Mouse (Mus musculus) G1E-ER4 (cell line): ENCODE results near the gene Arhgef10l. TPM values are rescaled to one million over a fixed set of nuclear protein-coding genes. Genes with fewer than 3 reads are reported as not detected.

Experiments
- GATA1 ChIP-seq: IDR thresholded peaks from one replicate; pipeline ENCODE4 v1.8.0; 2012; ENCODE audit warnings: low read length, inconsistent platforms
- polyA plus RNA-seq: library from polyadenylated mRNA; stranded (reverse); fragments of >175 nt; gene quantifications from 2 replicates; pipeline ENCODE4 v1.2.3, GENCODE M21; 2012

The Arhgef10l gene
- polyA plus RNA-seq, 1 experiment: 0.02 TPM

DNA sequence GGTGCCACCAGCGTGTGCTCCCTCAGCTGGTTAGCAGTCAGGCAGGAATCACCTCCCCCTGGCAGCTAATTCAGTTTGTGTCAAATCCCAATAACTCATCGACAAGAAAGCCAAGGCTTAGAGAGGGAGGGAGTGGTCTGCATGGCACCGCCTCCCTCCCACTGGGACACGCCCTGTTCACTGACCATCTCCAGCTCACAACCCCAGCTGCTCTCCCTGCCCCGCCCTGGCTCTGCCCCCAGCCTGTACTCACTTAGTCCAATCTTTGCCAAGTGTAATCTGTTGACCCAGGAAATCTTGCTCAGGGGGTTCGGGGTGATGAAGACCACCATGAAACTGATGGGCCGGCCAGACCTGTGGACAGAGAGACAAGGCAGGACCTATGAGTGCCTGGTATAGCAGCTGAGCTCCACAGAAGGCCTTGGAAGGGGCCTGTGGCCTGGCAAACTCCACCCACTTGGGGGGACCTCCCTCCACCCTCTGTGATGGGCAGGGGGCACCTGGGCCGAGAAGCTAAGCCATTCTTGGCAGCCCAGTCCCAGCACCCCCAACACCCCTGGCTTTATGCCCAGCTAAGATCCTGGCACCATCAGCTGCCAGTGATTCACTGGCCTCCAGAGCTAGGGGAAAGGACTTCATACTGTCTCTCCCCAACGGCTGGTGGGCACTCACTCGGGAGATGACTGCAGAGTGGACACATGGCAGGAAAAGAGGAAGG is 103.2 kb downstream of the Arhgef10l start:
- TF ChIP-seq GATA1: no peak

DNA sequence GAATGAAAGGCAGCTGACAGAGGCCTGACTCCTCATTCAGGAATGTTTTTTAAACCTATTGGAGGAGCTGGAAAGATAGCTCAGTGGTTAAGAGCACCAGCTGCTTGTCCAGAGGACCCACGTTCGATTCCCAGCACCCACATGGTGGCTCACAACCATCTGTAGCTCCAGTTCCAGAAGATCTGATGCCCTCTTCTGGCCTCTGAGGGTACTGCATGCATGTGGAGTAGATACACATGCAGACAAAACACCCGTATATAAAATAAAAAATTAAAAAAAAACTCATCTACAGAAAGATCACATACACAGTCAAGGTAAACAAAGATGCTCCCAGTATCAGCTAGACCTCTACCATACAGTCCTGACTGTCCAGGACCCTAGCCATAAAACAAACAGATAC is 104.1 kb downstream of the Arhgef10l start:
- no peak for TF ChIP-seq GATA1

DNA sequence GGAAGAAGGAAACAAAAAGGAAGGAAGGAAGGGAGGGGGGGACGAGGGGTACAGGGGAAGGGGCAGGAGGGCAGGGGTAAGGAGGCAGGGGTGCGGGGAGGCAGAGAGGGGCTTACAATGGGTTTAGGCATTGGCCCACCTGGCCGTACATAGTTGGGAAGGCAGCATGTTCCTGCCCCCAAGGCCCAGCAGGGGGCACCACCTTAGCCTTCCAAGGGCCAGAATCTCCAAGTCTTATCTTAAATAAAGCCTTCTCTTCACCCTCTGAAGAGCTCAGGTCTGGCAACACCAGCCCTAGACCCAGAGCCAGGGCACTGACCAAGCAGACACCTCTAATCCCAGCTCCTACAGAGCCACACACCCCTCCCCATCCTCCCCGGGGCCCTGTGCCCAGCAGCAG is 106.0 kb downstream of the Arhgef10l start:
- no peak for TF ChIP-seq GATA1

DNA sequence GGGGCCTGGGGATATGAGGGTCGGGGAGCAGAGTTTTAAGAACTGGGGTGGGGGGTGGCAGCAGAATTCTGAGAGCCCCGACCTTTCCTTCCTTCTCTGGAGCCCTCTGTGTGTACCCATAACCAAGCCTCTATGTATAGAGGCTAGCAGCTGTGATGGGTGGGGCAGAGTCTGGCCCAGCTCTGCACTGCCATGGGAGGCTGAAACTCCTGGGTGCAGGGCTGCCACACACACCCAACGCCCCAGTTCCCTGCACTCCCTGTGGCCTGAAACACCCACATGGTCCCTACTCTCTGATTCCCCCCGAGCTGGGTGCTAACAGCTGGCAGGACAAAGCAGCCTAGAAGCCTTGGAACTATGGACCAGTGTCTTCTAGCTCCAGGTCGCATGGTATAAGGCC is 107.6 kb downstream of the Arhgef10l start:
- TF ChIP-seq GATA1: no peak

DNA sequence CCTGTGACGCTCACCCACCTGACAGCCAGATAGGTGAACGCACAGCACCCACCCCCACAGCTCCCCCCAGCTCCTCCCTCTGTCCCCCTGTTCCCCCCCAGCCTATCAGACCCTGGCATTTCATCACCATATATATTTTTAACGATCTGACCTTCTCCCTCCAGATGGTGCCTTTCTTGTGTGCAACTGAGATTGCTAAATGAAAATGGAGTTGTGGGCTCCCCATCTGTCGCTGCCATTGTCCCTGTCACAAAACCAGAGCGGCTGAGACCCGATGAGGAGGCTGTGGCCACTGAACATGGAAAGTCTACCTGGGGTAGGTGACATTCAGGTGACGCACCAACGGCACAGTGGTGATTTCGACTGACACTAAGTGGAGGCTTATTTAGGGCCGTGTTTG is 109.3 kb downstream of the Arhgef10l start:
- TF ChIP-seq GATA1: no peak

DNA sequence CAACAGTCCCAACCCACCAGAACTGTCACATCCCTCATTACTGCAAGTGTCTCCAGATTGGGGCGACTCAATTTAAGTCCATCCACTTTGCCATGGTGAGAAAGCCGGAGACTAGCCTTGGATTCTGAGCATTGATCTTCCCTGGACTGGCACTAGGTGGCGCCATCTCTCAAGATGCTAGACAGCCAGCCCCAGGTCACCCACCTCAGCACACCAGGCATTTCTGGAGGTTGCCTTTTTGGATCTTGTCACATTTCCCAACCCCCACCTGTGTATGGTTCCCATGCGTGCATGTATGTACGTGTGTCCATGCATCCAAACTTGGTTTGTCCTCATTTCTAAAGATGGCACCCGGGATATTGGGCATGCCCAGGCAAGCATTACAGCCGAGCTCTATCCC is 110.5 kb downstream of the Arhgef10l start:
- TF ChIP-seq GATA1: no peak

DNA sequence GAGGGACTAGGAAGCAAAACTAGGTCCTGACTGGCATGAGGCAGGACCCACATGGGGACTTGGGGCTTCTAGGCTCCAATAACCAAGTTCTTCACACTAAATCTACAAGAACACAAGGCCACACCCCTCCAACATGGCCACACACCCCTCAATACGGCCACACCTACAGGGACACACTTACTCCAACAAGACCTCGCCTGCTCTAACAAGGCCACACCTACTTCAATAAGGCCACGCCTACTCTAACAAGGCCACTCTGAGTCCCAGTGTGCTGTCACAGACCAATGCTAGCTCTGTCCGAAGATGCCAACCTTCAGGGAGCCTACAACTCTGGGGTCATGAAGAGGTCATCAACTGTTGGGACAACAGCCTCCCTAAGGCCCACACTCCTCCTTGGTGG is 111.3 kb downstream of the Arhgef10l start:
- TF ChIP-seq GATA1: no peak

DNA sequence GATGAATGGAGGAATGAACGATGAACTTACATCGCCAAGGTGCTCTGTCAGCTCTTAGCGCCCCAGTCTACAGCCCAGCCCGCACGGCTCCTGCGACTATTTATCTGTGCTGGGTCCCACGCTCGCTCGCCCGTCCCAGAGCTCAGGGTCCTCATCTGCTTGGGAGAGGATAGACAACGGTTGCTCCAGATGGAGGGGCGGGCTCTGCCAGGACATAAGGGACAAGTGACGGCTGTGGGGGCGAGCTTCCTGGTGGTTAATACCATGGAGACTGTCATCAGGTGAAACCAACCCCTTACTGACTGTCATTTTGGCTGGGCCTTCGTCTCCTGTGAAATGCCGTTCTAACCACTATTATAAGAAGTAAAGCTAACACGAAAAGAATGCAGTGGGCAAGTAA is 114.0 kb downstream of the Arhgef10l start:
- TF ChIP-seq GATA1: no peak

DNA sequence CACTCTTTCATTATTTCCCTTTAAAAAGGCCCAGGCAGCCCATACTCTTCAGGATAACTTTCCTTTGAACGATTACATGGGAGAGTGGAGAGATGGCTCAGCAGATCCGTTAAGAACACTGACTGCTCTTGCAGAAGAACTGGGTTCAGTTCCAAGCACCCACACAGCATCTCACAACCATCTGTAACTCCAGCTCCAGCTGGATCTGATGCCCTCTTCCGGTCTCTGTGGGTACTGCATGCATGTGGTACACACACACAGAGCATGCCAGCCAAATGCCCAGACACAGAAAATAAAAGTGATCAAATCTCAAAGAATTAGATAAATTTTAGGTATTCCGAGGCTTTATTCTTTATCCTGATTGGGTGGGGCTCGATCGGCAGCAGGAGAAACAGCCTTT is 115.1 kb downstream of the Arhgef10l start:
- no peak for TF ChIP-seq GATA1

DNA sequence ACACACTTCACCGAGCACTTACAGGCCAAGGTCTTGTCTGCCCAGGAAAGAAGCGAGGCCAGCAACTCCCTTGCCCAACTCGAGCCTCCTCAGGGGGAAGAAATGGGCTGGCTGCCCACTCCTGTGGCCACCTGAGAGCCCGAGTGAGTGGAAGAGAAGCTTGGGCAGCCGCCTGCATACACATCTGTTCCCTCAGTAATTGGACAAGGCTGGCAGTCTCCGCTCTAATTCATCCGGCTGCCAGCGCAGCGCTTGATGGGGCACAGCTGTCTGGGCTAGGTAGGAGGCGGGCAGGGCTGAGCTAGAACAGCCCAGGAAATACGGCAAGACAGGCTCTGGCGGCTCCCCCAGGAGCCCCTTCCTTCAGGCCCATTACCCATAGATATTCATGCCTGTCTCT is 115.8 kb downstream of the Arhgef10l start:
- TF ChIP-seq GATA1: no peak

DNA sequence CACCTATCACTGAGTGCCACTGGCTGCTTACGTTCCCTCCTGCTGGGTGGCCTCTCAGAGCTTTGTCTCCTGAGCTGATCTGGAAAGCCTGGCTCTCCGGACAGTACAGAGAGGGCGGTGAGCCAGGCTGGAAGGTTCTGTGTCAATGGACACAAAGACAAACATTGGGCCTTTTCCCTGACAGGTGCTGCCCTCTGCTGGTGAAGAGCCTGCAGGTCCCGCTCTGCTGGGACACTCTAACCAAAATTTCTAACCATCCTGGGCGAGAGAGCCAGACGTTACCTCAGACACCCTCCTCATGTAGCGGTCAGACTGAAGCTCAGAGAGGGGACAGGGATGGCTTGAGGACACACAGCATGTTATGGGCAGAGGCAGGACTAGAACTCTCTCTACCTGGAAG is 118.3 kb downstream of the Arhgef10l start:
- no peak for TF ChIP-seq GATA1

DNA sequence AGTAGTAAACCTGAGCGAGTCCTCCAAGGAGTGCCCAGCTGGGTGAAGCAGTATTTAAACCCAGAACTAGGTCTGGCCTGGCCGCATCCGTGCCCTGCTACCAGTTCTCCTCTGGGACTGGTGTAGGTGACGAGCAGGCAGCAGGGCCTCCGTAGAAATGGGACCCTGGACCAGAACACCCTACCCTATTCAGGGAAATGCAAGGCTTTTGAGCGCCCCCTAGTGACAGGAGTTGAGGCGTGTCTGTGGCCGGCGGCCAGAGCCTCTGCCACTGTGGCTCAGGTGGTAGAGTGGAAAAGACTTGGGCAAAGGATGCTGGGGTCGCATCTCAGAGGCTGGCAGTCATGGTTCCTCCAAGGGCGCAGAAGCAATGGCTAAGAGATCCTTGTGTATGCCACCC is 126.7 kb downstream of the Arhgef10l start:
- TF ChIP-seq GATA1: no peak

DNA sequence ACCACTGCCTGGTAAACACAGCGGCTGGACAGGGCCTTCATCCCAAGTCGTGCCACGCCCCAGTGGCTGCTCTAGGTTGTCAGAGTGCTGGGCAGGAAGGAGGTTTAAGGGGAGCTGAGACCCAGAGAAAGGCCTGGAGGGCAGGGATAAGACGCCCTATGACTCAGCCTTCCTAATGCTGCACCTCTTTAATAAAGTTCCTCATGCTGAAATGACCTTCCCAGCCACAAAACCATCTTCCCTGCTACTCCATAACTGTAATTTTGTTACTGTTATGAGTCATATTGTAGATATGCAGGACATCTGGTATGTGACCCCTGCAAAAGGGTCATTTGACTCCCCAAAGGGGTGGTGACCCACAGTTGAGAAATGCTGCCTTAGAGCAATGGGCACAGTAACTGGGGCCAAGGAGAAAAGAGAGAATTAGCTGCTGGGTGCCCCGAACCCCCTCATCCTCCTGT is 128.2 kb downstream of the Arhgef10l start:
- TF ChIP-seq GATA1: no peak

DNA sequence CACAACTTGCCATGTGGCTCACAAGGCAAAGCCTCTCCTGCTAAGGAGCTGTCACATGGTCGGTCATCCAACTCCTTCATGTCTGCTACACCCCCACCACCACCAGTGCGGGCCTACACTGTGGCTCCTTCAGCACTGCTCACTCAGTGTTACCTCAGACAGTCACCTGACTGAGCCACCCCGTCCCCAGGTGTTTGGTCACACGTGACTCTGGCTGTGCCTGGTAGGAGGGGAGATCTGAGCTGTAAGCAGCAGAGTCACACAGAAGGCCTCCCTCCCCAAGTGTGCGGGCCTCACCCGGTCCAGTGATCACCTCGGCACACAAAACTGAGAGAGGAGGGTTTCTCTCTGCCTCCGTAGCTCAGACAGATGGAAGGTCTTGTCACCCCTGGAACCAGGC is 130.5 kb downstream of the Arhgef10l start:
- TF ChIP-seq GATA1: no peak

DNA sequence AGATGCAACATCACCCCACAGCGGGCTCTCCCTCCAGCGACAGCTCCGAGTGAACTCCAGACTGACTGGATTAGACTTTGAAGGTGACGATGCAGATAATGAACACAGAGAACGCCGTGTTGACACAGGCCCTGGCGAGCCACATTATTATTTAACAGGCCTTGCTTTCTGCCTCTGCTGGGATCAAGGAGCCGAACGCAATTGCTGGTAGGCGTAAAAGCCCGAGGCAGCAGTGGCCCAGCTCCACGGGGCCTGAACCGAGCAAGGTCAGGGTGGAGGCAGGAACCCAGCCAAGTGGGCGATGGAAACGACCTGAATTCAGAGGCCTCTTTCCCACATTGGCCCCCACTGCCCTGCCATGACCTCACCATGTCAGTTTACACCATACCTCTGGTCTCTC is 133.5 kb downstream of the Arhgef10l start:
- no peak for TF ChIP-seq GATA1

DNA sequence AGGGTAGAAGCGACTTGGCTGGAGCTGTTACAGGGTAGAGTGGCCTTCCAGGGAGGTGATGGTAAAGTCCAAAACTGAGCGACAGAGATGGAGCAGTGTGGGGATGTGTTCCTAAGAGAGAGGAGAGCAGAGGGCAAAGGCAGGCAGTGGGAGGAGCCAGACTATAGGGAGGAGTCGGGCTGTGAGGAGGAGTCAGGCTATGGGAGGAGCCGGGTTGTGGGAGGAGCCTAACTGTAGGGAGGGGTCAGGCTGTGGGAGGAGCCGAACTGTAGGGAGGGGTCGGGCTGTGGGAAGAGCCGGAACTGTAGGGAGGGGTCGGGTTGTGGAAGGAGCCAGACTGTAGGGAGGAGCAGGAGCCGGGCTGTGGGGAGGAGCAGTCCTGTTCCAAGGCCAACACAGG is 134.8 kb downstream of the Arhgef10l start:
- TF ChIP-seq GATA1: no peak

DNA sequence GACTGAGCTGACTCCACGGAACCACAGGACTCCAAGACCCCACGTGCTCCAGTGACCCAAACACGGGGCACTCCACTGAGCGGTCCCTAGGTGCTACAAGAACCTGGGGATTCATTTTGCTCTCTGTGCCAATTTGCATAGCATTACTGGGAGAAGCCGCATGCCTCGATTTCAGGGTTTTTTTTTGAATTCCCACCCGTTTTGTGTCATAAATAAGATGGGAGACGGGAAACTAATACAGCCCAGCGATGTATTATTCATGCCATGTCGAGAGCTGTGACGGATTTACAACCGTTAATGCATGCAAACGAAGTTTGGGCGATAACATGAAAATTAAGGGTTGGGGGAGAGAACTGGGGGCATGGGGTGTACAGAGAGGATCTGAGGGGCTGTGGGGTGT is 136.1 kb downstream of the Arhgef10l start:
- TF ChIP-seq GATA1: no peak

DNA sequence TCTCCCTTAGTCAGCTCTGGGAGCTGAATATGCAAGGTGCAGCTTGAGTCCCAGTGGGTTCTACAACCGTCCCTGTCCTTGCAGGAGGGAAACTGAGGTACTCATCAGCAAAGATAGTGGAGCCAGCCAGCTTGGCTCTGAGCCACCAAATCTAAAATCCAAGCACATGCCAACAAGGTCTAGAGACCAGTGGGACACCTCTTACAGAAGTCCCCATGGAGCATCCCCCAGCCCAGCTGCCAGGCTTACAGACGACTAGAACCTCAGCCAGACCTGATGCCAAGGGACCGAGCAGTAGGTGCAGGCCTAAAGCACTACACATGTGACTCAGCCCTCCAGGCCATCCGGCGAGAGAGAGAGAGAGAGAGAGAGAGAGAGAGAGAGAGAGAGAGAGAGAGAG is 137.4 kb downstream of the Arhgef10l start:
- no peak for TF ChIP-seq GATA1
